Mouse (Mus musculus) hindlimb bud, embryonic 11.5 days (tissue): ENCODE measurements at regions not wholly inside any gene's neighbourhood (a gene's known extent, or its start where the extent isn't known, plus 50 kb on each side); places are given as distances from the start of the nearest gene placed in this dataset.

Experiments used
- DNase-seq: peaks from one replicate; pipeline ENCODE4 v3.0.0-alpha.2; 2012; ENCODE audit warnings: low read depth, low spot score; ENCODE audit errors: extremely low spot score

GRCm38 (mm10) chr10:16589399-16589798 lies 1133.6 kb upstream of the Cited2 start:
- DNase-seq, result no peak

GRCm38 (mm10) chr10:16592870-16593269 lies 1130.1 kb upstream of the Cited2 start:
- DNase-seq, result no peak

GRCm38 (mm10) chr10:16600041-16600440 lies 1123.0 kb upstream of the Cited2 start:
- no peak for DNase-seq

GRCm38 (mm10) chr10:16600551-16601224 lies 1122.3 kb upstream of the Cited2 start:
- no peak for DNase-seq

- no peak for DNase-seq
These were observed 1121.8 kb upstream of the Cited2 start for GRCm38 (mm10) chr10:16601225-16601595.

GRCm38 (mm10) chr10:16608339-16608738 lies 1114.7 kb upstream of the Cited2 start:
- no peak for DNase-seq

- DNase-seq, result no peak
These were observed 1104.3 kb upstream of the Cited2 start for GRCm38 (mm10) chr10:16618752-16619151.

- DNase-seq, result no peak
These were observed 1103.4 kb upstream of the Cited2 start for GRCm38 (mm10) chr10:16619584-16619983.

- no peak for DNase-seq
These were observed 1102.0 kb upstream of the Cited2 start for GRCm38 (mm10) chr10:16620804-16621559.

GRCm38 (mm10) chr10:16622821-16623220 lies 1100.2 kb upstream of the Cited2 start:
- DNase-seq, result no peak

- no peak for DNase-seq
These were observed 1089.8 kb upstream of the Cited2 start for GRCm38 (mm10) chr10:16633236-16633635.

GRCm38 (mm10) chr10:16635463-16635862 lies 1087.6 kb upstream of the Cited2 start:
- DNase-seq, result no peak

GRCm38 (mm10) chr10:16637006-16637405 lies 1086.0 kb upstream of the Cited2 start:
- DNase-seq, result no peak

- DNase-seq, result no peak
These were observed 1084.9 kb upstream of the Cited2 start for GRCm38 (mm10) chr10:16638111-16638510.

GRCm38 (mm10) chr10:16640136-16640535 lies 1082.9 kb upstream of the Cited2 start:
- no peak for DNase-seq

GRCm38 (mm10) chr10:16650120-16650519 lies 1072.9 kb upstream of the Cited2 start:
- DNase-seq, result no peak

- no peak for DNase-seq
These were observed 1070.6 kb upstream of the Cited2 start for GRCm38 (mm10) chr10:16652450-16652849.

GRCm38 (mm10) chr10:16664483-16664882 lies 1058.5 kb upstream of the Cited2 start:
- no peak for DNase-seq

- no peak for DNase-seq
These were observed 1052.7 kb upstream of the Cited2 start for GRCm38 (mm10) chr10:16670286-16670685.

- DNase-seq, result no peak
These were observed 1042.0 kb upstream of the Cited2 start for GRCm38 (mm10) chr10:16681001-16681400.

GRCm38 (mm10) chr10:16685352-16685751 lies 1037.7 kb upstream of the Cited2 start:
- DNase-seq, result no peak

GRCm38 (mm10) chr10:16706976-16707375 lies 1016.0 kb upstream of the Cited2 start:
- DNase-seq, result no peak
